Mouse (Mus musculus) skeletal muscle tissue, adult 2 months (tissue): ENCODE measurements around the gene Gria2.

ENCODE experiments used
- DNase-seq: peaks from one replicate; pipeline ENCODE4 v3.0.0-alpha.2; 2012; ENCODE audit warnings: low read depth, low spot score

Gene Gria2

DNA sequence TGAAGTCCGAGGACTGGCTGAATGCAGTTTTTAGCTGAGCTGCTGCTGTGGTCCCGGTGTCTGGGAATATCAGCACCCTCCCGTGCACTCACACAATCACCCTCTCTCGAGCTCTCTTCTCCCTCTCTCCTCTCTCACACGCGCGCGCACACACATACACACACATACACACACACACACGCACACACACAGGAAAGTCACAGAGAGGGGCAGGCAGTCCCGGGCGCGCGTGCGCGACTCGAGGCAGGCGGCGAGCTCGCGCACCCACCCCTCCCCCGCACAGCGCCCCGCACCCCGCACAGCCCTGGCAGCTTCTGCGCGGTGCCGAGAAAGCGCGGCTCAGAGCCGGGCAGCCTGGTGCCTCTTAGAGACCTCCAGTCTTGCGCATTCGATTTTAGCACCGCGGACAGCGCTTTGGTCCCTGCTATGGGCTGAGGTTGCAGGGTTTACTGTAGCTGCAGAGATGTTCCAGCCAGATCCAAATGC, at the start of gene Gria2:
TSS of gene Gria2 (minus strand) at position 240 of the 486 bp plus-strand sequence.
- DNase-seq: no peak

DNA sequence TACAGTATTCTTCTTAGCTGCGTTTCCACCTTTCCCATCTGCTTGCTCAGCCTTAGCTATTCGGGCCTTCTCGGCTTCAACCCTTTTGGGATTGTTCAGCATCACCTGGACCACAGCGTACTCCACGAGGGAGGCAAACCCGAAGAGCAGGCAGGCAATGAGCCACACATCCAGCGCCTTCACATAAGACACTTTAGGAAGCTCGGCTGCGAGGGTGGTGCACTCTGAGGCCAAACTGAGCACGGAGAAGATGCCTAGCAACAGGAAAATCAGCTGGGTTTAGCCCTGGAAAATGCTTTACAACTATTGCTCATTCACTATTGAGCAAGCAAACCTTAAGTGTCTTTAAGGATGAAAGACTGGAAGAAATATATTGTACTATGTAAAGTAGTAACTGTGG, 48.3 kb upstream of the Gria2 start:
- no peak for DNase-seq

DNA sequence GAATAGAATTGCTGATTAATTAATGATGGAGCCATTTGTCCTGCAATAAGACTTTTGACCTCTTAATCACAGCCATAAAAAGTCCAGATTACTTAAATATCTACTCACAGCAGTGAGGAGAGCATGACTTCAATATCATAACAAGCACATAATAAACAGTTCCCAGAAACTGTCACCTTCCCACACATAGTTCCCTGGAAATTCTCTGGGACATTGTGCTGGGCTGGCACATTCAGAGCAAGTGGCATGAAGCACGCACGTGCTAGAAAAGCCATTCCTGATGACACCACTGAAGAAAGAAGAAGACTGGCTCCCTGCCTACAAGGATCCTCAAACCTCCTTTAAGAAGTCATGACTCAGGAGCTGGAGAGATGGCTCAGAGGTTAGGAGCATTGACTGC, 43.0 kb upstream of the Gria2 start:
- no peak for DNase-seq

DNA sequence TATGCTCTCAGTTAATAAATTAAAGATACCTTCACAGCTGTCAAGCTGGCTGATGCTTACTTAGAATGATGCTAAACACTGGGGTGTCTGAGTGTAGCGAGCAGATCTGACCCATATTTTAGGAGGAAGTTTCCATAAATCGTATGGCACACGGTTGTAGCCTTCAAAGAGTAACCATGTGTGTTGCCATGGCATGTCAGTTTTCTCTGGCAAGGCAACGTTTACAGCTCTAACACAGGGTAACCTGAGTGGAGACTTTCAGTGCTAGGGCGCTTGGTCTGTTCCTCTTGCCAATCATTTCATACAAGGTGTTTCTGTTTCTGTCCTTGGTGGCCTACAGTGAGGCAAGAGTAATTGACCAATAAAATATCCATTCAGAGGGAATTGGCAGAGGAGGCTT, 37.2 kb upstream of the Gria2 start:
- no peak for DNase-seq

DNA sequence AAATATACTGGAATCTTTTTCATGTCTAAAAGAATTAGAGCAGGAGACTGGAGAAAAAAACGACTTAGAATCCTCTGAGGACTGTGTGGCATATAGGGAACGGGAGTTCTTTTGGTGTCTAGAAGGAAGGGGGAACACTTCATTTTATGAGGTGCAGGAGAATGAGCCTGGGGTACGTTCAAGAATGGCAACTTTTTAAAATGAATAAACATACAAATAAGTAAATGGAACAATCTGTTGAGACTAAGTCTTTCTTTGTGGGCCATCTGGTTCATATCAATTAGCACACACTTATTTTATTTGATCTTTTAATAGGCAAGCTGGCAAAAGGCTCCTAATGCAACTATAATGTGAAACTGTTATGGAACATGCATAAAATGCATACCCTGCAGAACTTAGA, 34.9 kb upstream of the Gria2 start:
- no peak for DNase-seq

DNA sequence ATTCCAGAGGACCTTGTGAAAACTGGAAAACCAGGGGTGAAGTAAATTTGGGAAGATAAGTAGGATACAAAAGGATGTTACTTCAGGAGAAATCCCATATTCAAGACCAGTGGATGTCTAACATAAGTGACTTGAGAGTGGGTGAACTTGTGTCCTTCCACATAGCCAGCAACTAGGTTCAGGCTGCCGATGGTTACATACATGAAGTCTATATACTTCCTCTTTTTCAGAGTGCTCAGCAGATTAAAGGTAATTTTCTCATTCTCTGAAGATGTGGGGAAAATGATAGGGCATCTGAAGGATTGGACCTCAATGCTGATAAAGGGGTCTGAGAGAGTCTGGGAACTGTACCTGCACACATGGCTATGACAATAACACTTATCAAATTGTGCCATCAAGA, 21.3 kb upstream of the Gria2 start:
- no peak for DNase-seq

DNA sequence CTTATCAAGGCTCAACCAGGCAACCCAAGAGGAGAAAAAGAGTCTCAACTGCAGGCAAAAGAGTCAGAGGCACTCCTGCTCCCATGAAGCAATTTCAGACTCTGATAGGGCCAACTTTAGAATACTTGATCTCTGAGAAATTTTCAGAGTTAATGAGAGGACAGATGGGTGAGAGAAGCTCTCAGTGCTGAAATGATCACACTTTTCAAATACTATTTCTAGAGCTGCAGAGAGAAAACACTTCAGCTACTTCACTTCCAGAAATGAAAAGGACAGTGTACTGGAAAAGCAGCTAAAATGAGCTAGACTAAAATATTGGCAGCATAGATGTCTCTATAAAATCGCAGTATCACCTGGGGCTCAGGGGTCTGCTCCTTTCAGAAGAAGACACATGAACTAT, 16.0 kb upstream of the Gria2 start:
- DNase-seq: no peak

DNA sequence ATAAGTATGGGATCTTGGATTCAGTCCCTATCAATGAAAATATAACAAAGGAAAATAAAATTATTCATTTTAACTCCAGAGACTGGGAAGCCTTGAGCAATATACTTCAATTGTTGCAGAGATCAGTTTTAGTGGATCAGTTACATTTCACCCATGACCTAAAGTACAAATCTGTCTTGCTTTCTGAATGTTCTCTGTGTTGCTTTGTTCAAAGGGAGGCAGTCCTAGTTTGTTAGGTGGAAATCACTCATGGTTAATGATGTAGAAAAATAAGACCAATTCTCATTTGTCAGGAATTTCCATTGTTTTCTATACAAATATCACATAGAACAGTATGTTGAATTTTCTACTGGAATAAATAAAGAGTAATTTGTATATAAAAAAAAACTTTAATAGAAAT, 11.1 kb upstream of the Gria2 start:
- no peak for DNase-seq

DNA sequence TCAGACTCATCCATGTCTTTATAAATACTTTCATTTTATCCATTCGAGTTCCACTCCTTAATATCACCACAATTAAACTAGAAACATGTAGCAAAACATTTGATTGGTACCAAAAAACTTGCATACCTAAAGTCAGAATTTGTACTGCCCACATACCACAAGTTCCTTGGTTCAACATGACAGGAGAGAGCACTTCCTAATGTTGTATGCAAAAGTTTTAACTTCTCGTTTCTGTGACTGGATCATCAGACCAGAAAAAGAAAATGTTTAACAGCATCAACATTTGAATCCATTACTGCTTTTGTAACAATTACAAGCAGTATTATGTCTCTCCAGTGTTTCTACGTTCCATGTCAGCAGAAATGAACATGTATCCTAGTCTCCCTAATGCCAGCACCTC, 9.6 kb upstream of the Gria2 start:
- no peak for DNase-seq

DNA sequence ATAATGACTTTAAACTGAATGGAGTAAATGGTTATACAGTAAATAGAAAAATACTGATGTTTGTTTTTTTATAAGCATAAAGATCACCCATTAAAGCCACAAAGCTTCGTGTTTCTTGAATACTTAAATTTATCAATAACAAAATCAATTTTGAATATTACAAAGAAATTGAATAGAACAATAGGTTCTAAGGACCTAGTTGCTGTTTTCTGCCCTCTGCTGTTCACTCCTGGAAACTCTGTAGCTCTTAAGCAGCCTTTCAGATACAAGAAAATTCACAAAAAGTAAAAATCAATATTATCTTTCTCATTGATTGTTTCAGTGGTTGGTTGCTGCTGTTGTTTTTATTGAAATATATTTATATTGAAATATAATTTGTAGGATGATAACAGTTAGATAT, 2.7 kb upstream of the Gria2 start:
- DNase-seq: no peak

DNA sequence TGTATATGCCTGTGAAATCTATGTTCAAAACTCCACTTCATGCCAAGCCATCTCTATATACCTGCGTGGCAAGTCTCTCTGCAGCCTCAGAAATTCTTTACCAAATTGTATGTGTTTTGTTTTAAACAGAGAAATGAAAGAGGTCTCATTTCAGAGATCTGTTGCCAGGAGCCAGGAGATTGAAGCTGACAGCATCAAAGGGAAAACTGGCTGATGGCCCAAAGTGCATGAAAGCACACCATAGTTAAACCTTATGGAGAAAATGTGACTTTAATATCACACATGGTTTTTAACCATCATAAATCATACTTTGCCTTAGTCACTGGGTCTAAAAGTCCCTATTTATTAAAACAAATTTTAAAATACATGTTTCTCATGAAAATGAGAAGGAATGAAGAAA, 1.2 kb upstream of the Gria2 start:
- no peak for DNase-seq

DNA sequence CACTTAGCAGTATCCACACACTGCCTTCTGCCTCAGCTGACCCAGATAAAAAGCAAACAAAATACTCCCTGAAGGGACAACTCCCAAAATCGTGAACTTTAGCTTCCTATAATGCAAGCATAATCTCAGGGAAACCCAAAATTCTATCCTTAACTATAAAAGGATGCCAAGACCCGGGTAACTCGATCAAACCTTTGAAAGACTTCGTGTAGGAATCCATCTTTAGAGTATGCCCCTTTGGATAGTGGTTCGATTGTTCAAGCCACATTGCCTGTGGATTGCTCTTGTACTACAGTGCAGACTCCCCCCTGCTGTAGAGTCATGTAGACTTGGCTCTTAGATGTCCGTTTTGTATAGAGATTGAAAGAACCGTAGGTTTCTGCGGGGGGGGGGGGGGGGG, 576 bp upstream of the Gria2 start:
- no peak for DNase-seq

DNA sequence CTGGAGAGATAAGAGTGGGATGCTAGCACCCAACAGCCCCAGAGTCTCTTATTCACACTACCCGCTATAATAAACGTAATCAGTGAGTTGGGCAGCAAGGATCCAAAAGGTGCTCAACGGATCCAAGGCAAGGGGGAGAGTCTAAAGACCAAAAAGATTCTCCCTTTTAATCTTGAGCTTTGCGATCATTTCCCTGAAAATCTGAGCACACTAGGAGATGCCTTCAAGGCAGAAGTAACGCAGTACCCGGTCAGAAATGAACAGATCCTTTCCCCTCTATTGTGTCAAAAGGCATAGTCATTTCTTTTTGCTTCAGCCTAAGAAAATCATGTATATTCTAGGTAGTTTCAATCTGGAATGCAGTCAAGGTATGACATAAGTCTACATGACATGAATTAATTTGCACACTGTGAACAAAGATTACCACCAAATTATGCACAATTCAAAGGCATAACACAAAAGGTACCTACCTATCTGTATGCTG, 766 bp downstream of the Gria2 start:
- no peak for DNase-seq

DNA sequence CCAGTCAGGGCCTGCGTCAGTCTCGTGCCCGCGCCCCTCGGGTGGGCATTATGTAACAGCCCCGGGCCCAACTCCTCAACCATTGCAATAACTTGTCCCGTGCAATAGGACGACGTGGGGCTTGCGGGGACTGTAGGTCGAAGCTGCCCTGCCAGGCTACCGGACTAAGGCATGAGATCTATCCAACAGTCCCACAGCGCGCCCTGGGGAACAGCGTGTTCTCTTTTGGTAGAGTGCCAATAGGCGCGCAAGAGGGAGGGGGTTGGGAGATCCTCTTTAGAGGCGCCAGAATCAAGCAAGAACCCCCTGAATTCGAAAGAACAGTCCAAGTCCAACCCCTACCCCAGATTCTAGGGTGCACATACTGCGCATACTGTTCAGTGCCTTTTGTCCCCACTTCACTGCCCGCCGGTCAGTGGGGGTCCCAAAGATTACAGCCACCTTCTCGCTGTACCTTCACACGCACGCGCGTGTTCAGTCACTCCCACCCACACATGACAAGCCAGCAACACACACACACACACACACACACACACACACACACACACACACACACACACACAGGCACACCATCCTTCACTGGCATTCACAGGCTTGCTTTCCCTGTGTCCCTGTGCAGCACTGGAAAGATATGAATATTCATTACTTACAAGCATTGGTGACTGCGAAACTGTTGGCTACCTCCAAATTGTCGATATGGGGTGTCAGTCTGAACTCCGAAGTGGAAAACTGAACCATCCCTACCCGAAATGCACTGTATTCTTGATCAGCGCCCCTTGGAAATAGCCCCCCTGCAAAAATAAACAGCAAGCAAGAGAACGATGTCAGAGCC, 1.4 kb downstream of the Gria2 start:
- no peak for DNase-seq

DNA sequence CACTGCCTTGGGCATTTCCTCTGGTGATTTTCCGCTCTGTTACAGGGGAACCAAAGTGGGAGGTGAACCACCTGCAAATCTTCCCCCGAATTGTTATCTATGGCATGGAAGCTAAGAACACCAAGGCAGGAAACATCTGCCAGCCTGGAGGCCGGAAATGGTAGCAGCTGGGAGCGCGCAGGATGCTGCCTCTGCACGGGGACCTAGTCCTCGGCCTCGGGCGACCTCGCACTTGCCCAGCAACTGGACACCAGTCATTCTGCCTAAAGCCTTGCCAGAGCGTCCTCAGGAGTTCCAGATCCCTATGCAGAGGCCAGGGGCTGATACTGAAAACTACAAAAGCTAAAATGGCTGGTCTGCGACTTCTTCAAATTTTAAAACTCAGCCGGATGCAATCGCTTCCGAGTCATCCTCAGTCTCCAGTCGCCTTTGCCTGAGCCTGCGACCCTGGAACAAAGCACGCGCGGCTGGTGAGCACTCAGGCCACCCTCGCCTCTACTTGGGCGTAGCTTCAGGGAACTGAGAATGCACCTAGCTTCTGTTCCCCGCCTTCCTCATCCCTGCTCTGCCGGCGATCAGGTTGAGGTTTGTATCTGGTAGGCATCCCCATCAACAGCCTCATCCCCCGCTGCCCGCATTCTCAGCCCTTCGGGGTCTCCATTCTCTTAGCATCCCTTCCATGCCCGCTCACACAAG, 2.2 kb downstream of the Gria2 start:
- no peak for DNase-seq

DNA sequence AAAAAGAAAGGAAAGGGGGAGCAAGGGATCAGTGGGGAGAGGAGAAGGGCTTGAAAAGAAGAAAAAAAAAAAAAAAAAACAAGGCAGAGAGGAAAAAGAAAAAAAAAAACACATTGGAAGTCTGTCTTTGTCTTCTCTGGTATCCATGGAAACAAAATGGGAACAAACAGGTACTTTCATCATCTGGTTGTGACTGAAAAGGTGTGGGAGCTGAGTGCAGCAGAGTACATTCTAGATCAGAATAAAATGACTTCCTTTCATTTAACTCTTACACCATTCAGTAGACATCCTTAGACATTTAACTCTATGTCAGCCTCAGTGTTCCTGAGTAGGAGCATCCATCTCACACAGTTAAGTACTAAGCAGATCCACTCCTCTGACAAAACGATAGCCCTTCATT, 4.7 kb downstream of the Gria2 start:
- no peak for DNase-seq

DNA sequence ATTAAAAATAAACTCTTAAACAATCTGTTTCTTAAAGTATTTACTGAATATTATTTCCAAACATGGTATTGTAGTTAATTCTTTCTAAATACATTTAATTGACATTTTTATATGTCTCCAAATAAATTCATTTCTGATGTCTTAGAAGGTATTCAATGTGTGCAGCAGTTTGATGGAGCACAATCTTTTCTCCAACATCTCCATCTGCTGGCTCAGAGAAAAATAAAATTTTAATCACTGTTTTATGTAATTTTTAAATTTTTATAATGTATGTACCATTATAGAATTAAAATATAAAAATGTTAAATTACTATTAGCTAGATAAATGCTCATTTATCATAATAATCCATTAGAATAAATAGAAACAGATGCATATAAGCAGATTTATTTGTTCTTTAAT, 5.9 kb downstream of the Gria2 start:
- DNase-seq: no peak

DNA sequence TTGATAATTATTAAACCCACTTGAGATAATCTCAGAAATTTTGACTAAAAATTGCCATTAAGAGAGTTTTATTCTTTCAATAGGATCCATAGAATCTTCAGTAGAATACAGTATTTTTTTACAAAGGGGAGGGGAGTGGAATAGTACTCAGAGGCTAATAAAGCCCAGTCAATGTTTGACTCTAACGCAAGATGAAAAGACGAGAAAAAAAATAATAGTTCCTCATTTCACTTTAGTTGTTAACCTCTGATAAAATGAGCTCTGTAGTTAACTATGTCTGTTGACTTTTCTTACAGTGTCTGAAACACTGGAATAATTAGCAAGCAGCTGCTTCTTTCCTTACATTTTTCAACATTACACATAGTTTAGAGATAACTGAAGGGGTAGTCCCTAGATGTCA, 7.4 kb downstream of the Gria2 start:
- DNase-seq: no peak

DNA sequence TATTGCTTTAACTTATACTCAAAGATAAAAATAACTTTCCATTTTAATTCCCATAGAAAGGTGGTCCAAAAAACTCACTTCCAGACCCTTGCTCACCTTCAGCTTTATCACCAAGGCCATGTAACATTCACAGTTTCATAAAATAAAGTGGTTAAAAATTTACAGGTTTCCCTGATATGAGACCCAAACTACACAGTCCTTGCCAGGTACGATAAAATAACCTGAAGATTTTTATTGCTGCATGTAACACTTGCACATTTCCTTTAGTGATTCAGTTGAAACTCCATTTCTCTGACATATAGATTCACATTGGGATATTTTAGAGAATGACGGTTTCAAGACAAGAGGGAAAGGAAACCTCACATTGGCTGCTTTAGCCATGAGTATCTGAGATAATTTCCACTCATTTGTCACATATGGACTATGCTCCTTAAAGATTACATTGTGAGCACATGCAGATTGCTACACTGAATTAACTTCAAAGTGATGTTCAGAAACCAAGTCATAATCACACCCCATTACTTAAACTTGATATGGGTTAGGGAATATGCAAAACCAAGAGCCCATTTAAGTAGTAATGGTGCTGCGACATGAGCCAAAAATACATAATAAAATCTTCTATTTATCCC, 15.4 kb downstream of the Gria2 start:
- DNase-seq: no peak

DNA sequence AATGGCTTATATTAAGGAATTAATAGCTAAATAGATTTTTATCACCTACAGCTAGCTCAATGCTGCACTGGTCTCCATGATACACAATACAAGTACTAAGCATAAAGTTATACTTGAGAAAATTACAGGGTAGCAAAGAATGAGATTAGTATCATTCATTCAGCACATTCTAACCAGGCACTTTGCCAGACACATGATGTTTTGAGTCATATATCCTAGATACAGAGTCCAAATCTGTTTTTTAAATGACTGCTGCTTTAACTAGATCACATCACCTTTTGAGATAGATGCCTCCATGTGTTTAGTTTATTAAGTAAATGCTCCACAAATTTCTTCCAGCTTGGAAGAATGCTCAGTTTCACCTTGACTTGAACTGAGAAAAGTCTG, 21.5 kb downstream of the Gria2 start:
- no peak for DNase-seq

DNA sequence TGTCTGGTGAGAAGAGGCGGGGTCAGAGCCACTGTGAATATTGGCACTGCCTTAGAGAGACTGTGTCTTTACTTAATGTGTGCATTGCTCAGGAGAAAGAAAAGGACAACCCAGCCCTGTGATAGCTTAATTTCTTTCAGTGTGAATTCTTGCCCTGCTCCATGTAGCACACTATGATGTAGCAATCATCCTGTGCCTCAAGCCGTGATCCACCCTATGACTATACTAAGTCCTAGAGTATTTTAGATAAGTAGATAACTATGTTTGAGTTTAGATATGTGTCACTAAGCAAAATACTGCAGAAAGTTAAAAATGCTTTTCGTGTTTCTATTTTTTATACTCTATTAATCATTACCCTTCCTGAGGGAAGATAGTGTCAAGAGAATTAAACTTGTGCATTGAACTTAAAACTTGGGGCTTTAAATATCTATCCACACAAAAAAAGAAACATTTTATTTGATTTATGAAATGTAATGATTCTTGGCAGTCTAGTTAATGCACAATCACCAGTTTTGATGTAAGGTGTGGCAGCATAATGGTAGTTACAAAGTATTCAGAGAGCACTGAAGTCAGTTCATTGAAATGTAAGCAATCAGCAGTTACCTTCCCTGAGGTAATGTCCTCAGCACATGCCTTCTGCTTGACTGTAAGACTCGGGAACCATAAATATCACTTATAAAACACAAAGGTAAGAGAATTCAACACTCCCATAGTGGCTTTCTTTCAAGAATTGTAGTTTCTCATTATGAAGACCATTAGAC, 22.1 kb downstream of the Gria2 start:
- DNase-seq: no peak

DNA sequence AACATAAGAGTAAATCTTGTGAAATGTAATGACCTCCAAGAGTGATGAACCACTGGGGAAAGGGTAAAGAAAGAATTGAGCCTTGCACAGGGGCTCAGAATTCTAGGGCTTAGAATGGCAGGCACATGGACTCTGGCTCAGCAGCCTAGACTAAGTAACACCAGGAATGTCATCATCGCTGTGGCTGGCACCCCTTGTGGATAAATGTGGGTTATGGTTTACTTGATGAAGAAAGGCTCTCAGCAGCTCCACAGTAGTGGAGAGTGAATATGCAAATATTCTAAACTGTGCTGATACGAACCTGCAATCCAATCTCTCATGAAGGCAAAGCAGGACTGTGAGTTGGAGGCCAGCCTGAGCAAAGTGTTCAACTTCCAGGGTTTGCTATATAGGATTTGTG, 26.0 kb downstream of the Gria2 start:
- no peak for DNase-seq
